Mouse (Mus musculus): ENCODE results near the gene Rbmx2. TPM values are rescaled to one million over a fixed set of nuclear protein-coding genes. Genes with fewer than 3 reads are reported as not detected.

The Rbmx2 gene
- polyA plus RNA-seq, 1 experiment from 2014 or later: 21.2 TPM

Other genes with a start within 250 kb of the Rbmx2 start
- gene Elf4, start 231.9 kb upstream of the Rbmx2 start, polyA plus RNA-seq (2015; fragmentation: Nextera tagmentation; extraction: Ambion mirVana): 0.50 and 0.80 TPM in 2 replicates
- gene Aifm1, start 181.4 kb upstream of the Rbmx2 start, polyA plus RNA-seq (2015; fragmentation: Nextera tagmentation; extraction: Ambion mirVana): 36.1 and 38.9 TPM in 2 replicates
- gene Rab33a, start 175.7 kb upstream of the Rbmx2 start, polyA plus RNA-seq (2015; fragmentation: Nextera tagmentation; extraction: Ambion mirVana): 94.9 and 98.1 TPM in 2 replicates
- 9.2 and 9.3 TPM in 2 replicates for gene Zfp280c, start 100.5 kb upstream of the Rbmx2 start, polyA plus RNA-seq (2015; fragmentation: Nextera tagmentation; extraction: Ambion mirVana)
- gene Slc25a14, start 71.6 kb upstream of the Rbmx2 start, polyA plus RNA-seq (2015; fragmentation: Nextera tagmentation; extraction: Ambion mirVana): 42.0 and 43.4 TPM in 2 replicates
- gene Gpr119, start 20.5 kb upstream of the Rbmx2 start, polyA plus RNA-seq (2015; fragmentation: Nextera tagmentation; extraction: Ambion mirVana): not detected in 2 replicates
- not detected in 2 replicates for gene Gm595, start 182.7 kb downstream of the Rbmx2 start, polyA plus RNA-seq (2015; fragmentation: Nextera tagmentation; extraction: Ambion mirVana)

All from midbrain, embryonic 15.5 days (tissue).